ENCODE assay signal across 10 mouse cellular contexts in genomic region chr3:94363291-94364153, GRCm38 (mm10). TPM values are rescaled to one million over a fixed set of nuclear protein-coding genes. Genes with fewer than 3 reads are reported as not detected.
DNase-seq lines count a peak whose midpoint lies in the region; ATAC-seq lines count a peak whose summit lies in the region.
"Had no signal": no experiment of that assay in that cellular context is flagged by ENCODE, and none has a peak within 500 bp of the region (broad histone marks: within the 10 kb centered on the region; RNA-seq: fewer than 3 reads in every experiment).

No protein-coding gene starts in this region.

- DNase-seq in left cerebral cortex, postnatal 25 days (ENCODE audit: low spot score in 2 of 2) = peak; percentile 25 to 46
- no peak for DNase-seq in left cerebral cortex, adult 9 months (ENCODE audit: low spot score in 2 of 2)
- DNase-seq in cerebellum, adult 9-11 months = peak; percentile 75
- DNase-seq in gastrocnemius, adult 8-10 months (ENCODE audit: low spot score in 2 of 2) = peak; percentile 24 to 35
- DNase-seq in intestine, embryonic 14.5 days (ENCODE audit: low spot score) = peak; percentile 79
- DNase-seq in ovary, adult 18-20 months (ENCODE audit: low spot score) = peak; percentile 32
- DNase-seq in B cell, adult 2 months = no peak

- no peaks in the 10 kb centered on the region for H3K9me3 ChIP-seq in intestine, embryonic 14.5 days (ENCODE audit: control insufficient read depth, low read length)
- H3K9me3 ChIP-seq in liver, embryonic 15.5 days (replicated peaks) = no peaks in the 10 kb centered on the region

- peak overlapping the region; percentile 42 for H3K4me3 ChIP-seq in intestine, embryonic 14.5 days (ENCODE audit: low read depth, low read length)
- peak overlapping the region; percentile 43 for H3K4me3 ChIP-seq in liver, embryonic 15.5 days (replicated peaks)

- H3K4me2 ChIP-seq in intestine, embryonic 14.5 days (ENCODE audit: low read length) = peak overlapping the region; percentile 74
- H3K4me2 ChIP-seq in liver, embryonic 15.5 days = peak overlapping the region; percentile 66

- H3K27me3 ChIP-seq in intestine, embryonic 14.5 days (replicated peaks; ENCODE audit: control insufficient read depth, insufficient read depth, low read length) = peaks cover 19% of the 10 kb centered on the region
- peaks cover 57% of the 10 kb centered on the region for H3K27me3 ChIP-seq in liver, embryonic 15.5 days

- ATAC-seq in intestine, embryonic 14.5 days (replicated peaks; ENCODE audit: low FRiP score, low TSS enrichment, low read depth) = peak; percentile 54
- ATAC-seq in liver, embryonic 15.5 days (ENCODE audit: insufficient read depth) = no peak

- 6% methylated on average over 91 of the region's 97 CpGs for WGBS in intestine, embryonic 14.5 days
- WGBS in liver, embryonic 15.5 days (ENCODE audit: insufficient replicate concordance) = 6% methylated on average over 97 of the region's 97 CpGs

- H3K9ac ChIP-seq in intestine, embryonic 14.5 days (ENCODE audit: low read length) = peak overlapping the region; percentile 71
- 0 out of 2 replicates have a peak overlapping the region, but pooled peaks have one; percentile 27 for H3K9ac ChIP-seq in liver, embryonic 15.5 days

- no peak overlapping the region; the same call in 1 of the 2 replicates for H3K27ac ChIP-seq in intestine, embryonic 14.5 days (ENCODE audit: low read depth)
- H3K27ac ChIP-seq in liver, embryonic 15.5 days (replicated peaks) = no peak overlapping the region

- intact Hi-C loops in left cerebral cortex, postnatal 25 days (cut with DNase I) = no loop called here

- no peaks in the 10 kb centered on the region for H3K36me3 ChIP-seq in intestine, embryonic 14.5 days (ENCODE audit: control insufficient read depth, insufficient read depth, low read length)
- H3K36me3 ChIP-seq in liver, embryonic 15.5 days (replicated peaks) = no peaks in the 10 kb centered on the region

- 0 out of 2 replicates have a peak, but pooled peaks cover 3% of the 10 kb centered on the region for H3K4me1 ChIP-seq in intestine, embryonic 14.5 days (replicated peaks; ENCODE audit: control insufficient read depth, insufficient read depth, low read length)
- no peaks in the 10 kb centered on the region for H3K4me1 ChIP-seq in liver, embryonic 15.5 days (replicated peaks)

RNA-seq across cellular contexts. Expression of gene C2cd4d, which starts 1.3 kb away (rescaled TPM):
- under 1 TPM; 0.64 to 0.76 TPM for total RNA-seq in left cerebral cortex, postnatal 25 days (2021)
- total RNA-seq in gastrocnemius, adult 8-10 months (2022) = not detected
- polyA plus RNA-seq in intestine, embryonic 14.5 days (2014; fragmentation: Nextera tagmentation; extraction: Ambion mirVana) = 1.1 and 1.5 TPM in 2 replicates
- polyA plus RNA-seq in liver, embryonic 15.5 days (2015; fragmentation: Nextera tagmentation; extraction: Ambion mirVana) = 0.06 and 0.17 TPM in 2 replicates
- total RNA-seq: MEL had no signal

RNA-seq across cellular contexts. Expression of gene Rorc, which starts 9.1 kb away (rescaled TPM):
- total RNA-seq in left cerebral cortex, postnatal 25 days (2021) = under 1 TPM; 0.21 to 0.60 TPM
- total RNA-seq in gastrocnemius, adult 8-10 months (2022) = 100 to 1,000 TPM in 3 of 4 experiments, 10 to 100 TPM in 1; 97.2 to 109 (median 105) TPM
- 3.8 and 4.0 TPM in 2 replicates for polyA plus RNA-seq in intestine, embryonic 14.5 days (2014; fragmentation: Nextera tagmentation; extraction: Ambion mirVana)
- polyA plus RNA-seq in liver, embryonic 15.5 days (2015; fragmentation: Nextera tagmentation; extraction: Ambion mirVana) = 1.1 and 1.4 TPM in 2 replicates
- total RNA-seq: MEL had no signal

RNA-seq across cellular contexts. Expression of gene Them5, which starts 21.6 kb away (rescaled TPM):
- total RNA-seq in left cerebral cortex, postnatal 25 days (2021) = not detected
- not detected for total RNA-seq in gastrocnemius, adult 8-10 months (2022)
- not detected in 2 replicates for polyA plus RNA-seq in intestine, embryonic 14.5 days (2014; fragmentation: Nextera tagmentation; extraction: Ambion mirVana)
- polyA plus RNA-seq in liver, embryonic 15.5 days (2015; fragmentation: Nextera tagmentation; extraction: Ambion mirVana) = not detected in 2 replicates
- total RNA-seq: layer of hippocampus, postnatal 14 days; MEL had no signal

RNA-seq across cellular contexts. Expression of gene Lingo4, which starts 34.8 kb away (rescaled TPM):
- total RNA-seq in left cerebral cortex, postnatal 25 days (2021) = 1 to 10 TPM in 1 of 2 experiments, under 1 TPM in 1; 0.87 to 1.4 TPM
- total RNA-seq in gastrocnemius, adult 8-10 months (2022) = under 1 TPM; 0.29 to 0.40 (median 0.33) TPM
- polyA plus RNA-seq in intestine, embryonic 14.5 days (2014; fragmentation: Nextera tagmentation; extraction: Ambion mirVana) = 0.38 and 0.52 TPM in 2 replicates
- 0.02 TPM in 1 of 2 replicates, not detected in the other for polyA plus RNA-seq in liver, embryonic 15.5 days (2015; fragmentation: Nextera tagmentation; extraction: Ambion mirVana)
- total RNA-seq: MEL had no signal

RNA-seq across cellular contexts. Expression of gene Tdrkh, which starts 49.6 kb away (rescaled TPM):
- 10 to 100 TPM; 35.1 to 37.9 TPM for total RNA-seq in left cerebral cortex, postnatal 25 days (2021)
- 1 to 10 TPM; 5.3 to 6.6 (median 6.1) TPM for total RNA-seq in gastrocnemius, adult 8-10 months (2022)
- polyA plus RNA-seq in intestine, embryonic 14.5 days (2014; fragmentation: Nextera tagmentation; extraction: Ambion mirVana) = 11.4 and 14.6 TPM in 2 replicates
- 8.7 and 9.9 TPM in 2 replicates for polyA plus RNA-seq in liver, embryonic 15.5 days (2015; fragmentation: Nextera tagmentation; extraction: Ambion mirVana)
- total RNA-seq: MEL had no signal

Comparison
In these comparisons a context has a peak if more than half of its experiments do, and no peak if none do; other contexts are left out.
1. DNase-seq: peak in left cerebral cortex, postnatal 25 days (2 of 2), cerebellum, adult 9-11 months (single experiment), gastrocnemius, adult 8-10 months (2 of 2), intestine, embryonic 14.5 days (single experiment) and ovary, adult 18-20 months (single experiment); none in left cerebral cortex, adult 9 months (0 of 2) and B cell, adult 2 months (0 of 2).
2. RNA of gene Rorc, which starts 9.1 kb away (total RNA-seq): 97.2 to 109 TPM in gastrocnemius, adult 8-10 months; 0.21 to 0.60 TPM in left cerebral cortex, postnatal 25 days; every median in the first group is over 10 times any median in the second.